In the genomic region with DNA sequence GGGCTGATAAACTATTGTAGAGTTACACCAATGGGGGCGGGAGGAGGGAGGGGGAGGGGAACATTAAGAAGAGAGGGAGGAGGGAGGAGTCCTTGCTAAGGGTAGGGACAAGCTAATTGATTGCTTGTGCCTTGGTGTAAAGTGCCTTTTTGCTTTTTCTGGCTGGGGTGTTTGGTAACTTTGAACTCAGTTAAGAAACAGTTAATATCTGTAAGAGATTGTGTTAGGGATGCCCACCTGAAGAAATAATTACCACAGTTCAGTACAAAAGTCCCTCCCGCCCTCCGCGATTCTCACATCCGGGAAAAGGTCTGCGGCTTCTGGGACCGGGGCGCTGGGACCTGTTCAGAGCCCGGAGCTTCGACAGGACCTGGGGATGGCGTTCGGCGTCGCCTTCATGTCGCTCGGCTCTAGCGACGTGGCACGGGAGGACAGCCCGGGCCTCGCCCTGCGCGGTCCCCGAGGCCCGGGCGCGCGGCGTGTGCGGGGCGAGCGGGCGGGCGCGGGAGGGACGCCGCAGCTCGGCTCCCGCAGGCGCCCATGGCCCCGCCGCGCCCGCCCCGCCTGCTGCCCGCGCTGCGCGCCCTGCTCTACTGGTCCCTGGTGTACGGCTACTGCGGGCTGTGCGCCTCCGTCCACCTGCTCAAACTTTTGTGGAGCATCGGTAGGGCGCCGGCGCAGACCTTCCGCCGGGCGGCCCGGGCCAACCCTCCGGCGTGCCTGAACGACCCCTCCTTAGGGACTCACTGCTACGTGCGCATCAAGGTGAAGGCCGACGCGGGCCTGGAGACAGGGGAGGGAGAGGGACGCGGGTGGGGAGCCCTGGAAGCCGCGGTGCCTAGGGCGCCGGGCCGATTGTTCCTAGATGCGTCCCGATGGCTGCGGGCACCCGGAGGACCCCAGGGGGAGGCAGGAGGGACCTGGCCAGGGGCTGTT, we compare ENCODE assay signal across 8 mouse cellular contexts. TPM values are rescaled to one million over a fixed set of nuclear protein-coding genes. Genes with fewer than 3 reads are reported as not detected.
DNase-seq lines count a peak whose midpoint lies in the region; ATAC-seq and TF ChIP-seq lines count a peak whose summit lies in the region.

No protein-coding gene starts in this region.

- no peak for TF ChIP-seq EP300 in CH12.LX (IDR thresholded peaks at IDR 0.05; ENCODE audit: low read length)

- H3K4me3 ChIP-seq in CH12.LX (replicated peaks in 1 of 3; ENCODE audit: low read depth in 2 of 3, low read length in 2 of 3, poor library complexity in 1 of 3) = peak overlapping the region in 1 of 3 experiments; percentile 59
- H3K4me3 ChIP-seq in midbrain, embryonic 10.5 days = peak overlapping the region; percentile 73
- peak overlapping the region; percentile 54 for H3K4me3 ChIP-seq in stomach, embryonic 15.5 days (replicated peaks)

- no peak overlapping the region for H3K27ac ChIP-seq in CH12.LX (ENCODE audit: insufficient read depth, low read depth)
- H3K27ac ChIP-seq in midbrain, embryonic 10.5 days (replicated peaks) = peak overlapping the region; percentile 77
- no peak overlapping the region for H3K27ac ChIP-seq in stomach, embryonic 15.5 days

- peak overlapping the region; percentile 48 for H3K4me2 ChIP-seq in CH12.LX (ENCODE audit: insufficient read depth, low read depth, poor library complexity, severe bottlenecking)
- peak overlapping the region; percentile 98 for H3K4me2 ChIP-seq in stomach, embryonic 15.5 days

- in situ Hi-C loops in CH12.LX (cut with MboI; ENCODE audit: low pct_ligation_motif_present, low pct_unique_long_range_greater_than_20kb, low sequenced_read_pairs) = no loop called here

- TF ChIP-seq RAD21 in CH12.LX (IDR thresholded peaks at IDR 0.05; ENCODE audit: low read depth, low read length) = no peak

- no peaks in the 10 kb centered on the region for H3K36me3 ChIP-seq in CH12.LX (replicated peaks in 1 of 2; ENCODE audit: control insufficient read depth in 1 of 2, insufficient read depth in 1 of 2, low read length in 1 of 2)
- H3K36me3 ChIP-seq in midbrain, embryonic 10.5 days = no peaks in the 10 kb centered on the region
- H3K36me3 ChIP-seq in stomach, embryonic 15.5 days = no peaks in the 10 kb centered on the region

- H3K9me3 ChIP-seq in CH12.LX (replicated peaks; ENCODE audit: low read length) = no peaks in the 10 kb centered on the region
- H3K9me3 ChIP-seq in midbrain, embryonic 10.5 days (replicated peaks) = no peaks in the 10 kb centered on the region
- H3K9me3 ChIP-seq in stomach, embryonic 15.5 days = no peaks in the 10 kb centered on the region

- WGBS in midbrain, embryonic 10.5 days = under 1% methylated on average over 80 of the region's 80 CpGs
- under 1% methylated on average over 78 of the region's 80 CpGs for WGBS in stomach, embryonic 15.5 days

- peak; percentile 9 to 53 for DNase-seq in adrenal gland, adult (ENCODE audit: inconsistent age in 2 of 2, low spot score in 1 of 2)
- no peak for DNase-seq in adrenal gland, postnatal 4 days (ENCODE audit: low spot score in 2 of 2)
- DNase-seq in CH12.LX (ENCODE audit: extremely low read depth) = no peak
- peak; percentile 58 for DNase-seq in cerebellum, adult 8-10 months
- DNase-seq in gastrocnemius, postnatal 4 days (ENCODE audit: low spot score in 2 of 2) = peak; percentile 18 to 35
- peak; percentile 38 to 59 for DNase-seq in kidney, postnatal 4 days
- peak; percentile 58 for DNase-seq in midbrain, embryonic 10.5 days (ENCODE audit: low spot score)

- no peaks in the 10 kb centered on the region for H3K79me2 ChIP-seq in CH12.LX (replicated peaks; ENCODE audit: control insufficient read depth, extremely low read depth, insufficient read depth, poor library complexity, severe bottlenecking)

- ATAC-seq in stomach, embryonic 15.5 days (ENCODE audit: insufficient read depth, low FRiP score, low read depth) = peak; percentile 65

- H3K9ac ChIP-seq in CH12.LX (ENCODE audit: insufficient read depth, low read depth) = peak overlapping the region; percentile 44
- H3K9ac ChIP-seq in stomach, embryonic 15.5 days = 0 out of 2 replicates have a peak overlapping the region, but pooled peaks have one; percentile 8

- no peaks in the 10 kb centered on the region for H3K27me3 ChIP-seq in CH12.LX (replicated peaks)
- peaks cover 47% of the 10 kb centered on the region for H3K27me3 ChIP-seq in midbrain, embryonic 10.5 days (ENCODE audit: low read depth, poor library complexity, severe bottlenecking)
- H3K27me3 ChIP-seq in stomach, embryonic 15.5 days (replicated peaks) = peaks cover 13% of the 10 kb centered on the region; the same call in 1 of the 2 replicates

- no peak for TF ChIP-seq POLR2A in CH12.LX (IDR thresholded peaks at IDR 0.05; ENCODE audit: low read depth, low read length)

- TF ChIP-seq CTCF in CH12.LX (conservative IDR thresholded peaks at IDR 0.05 in 1 of 2, IDR thresholded peaks at IDR 0.05 in 1 of 2; ENCODE audit: low read depth in 2 of 2, low read length in 2 of 2) = no peak

- no peaks in the 10 kb centered on the region for H3K4me1 ChIP-seq in CH12.LX (ENCODE audit: control insufficient read depth in 1 of 2, insufficient read depth in 2 of 2)
- H3K4me1 ChIP-seq in midbrain, embryonic 10.5 days = peaks cover 14% of the 10 kb centered on the region
- H3K4me1 ChIP-seq in stomach, embryonic 15.5 days = 0 out of 2 replicates have a peak, but pooled peaks cover 4% of the 10 kb centered on the region

- dilution Hi-C loops in CH12.LX (cut with MboI; ENCODE audit: extremely low pct_ligation_motif_present, extremely low pct_unique_long_range_greater_than_20kb, low sequenced_read_pairs) = no loop called here

TF ChIP-seq in CH12.LX, 34 proteins besides CTCF, POLR2A, EP300 and RAD21:
- no peak for TF ChIP-seq CHD2 (IDR thresholded peaks at IDR 0.05; ENCODE audit: low read length)
- no peak for TF ChIP-seq PAX5 (IDR thresholded peaks at IDR 0.05; ENCODE audit: low read length)
- TF ChIP-seq NRF1 (IDR thresholded peaks at IDR 0.05; ENCODE audit: low read depth, low read length) = no peak
- no peak for TF ChIP-seq ELF1 (IDR thresholded peaks at IDR 0.05; ENCODE audit: low read depth, low read length)
- no peak for TF ChIP-seq MYC (IDR thresholded peaks at IDR 0.05; ENCODE audit: low read depth, low read length)
- no peak for TF ChIP-seq USF2 (conservative IDR thresholded peaks at IDR 0.05; ENCODE audit: low read depth, low read length)
- no peak for TF ChIP-seq BHLHE40 (IDR thresholded peaks at IDR 0.05; ENCODE audit: low read depth, low read length)
- no peak for TF ChIP-seq GABPA (IDR thresholded peaks at IDR 0.05; ENCODE audit: insufficient replicate concordance, low read depth, low read length)
- TF ChIP-seq ZC3H11A (IDR thresholded peaks at IDR 0.05; ENCODE audit: low read depth, low read length) = no peak
- TF ChIP-seq MAX (IDR thresholded peaks at IDR 0.05; ENCODE audit: low read length) = no peak
- TF ChIP-seq HCFC1 (IDR thresholded peaks at IDR 0.05; ENCODE audit: low read depth, low read length) = no peak
- TF ChIP-seq MAZ (IDR thresholded peaks at IDR 0.05; ENCODE audit: low read depth, low read length) = no peak
- TF ChIP-seq ETS1 (conservative IDR thresholded peaks at IDR 0.05; ENCODE audit: low read depth, low read length) = no peak

RNA-seq across cellular contexts. Expression of a gene that starts 0.7 kb away (rescaled TPM):
- 1 to 10 TPM; 1.4 to 1.5 TPM for total RNA-seq in adrenal gland, postnatal 4 days (2021)
- 0.71 and 0.81 TPM in 2 replicates for total RNA-seq in CH12.LX (2012; rRNA removed)
- not detected in 2 replicates for total RNA-seq in CH12.LX (2014; rRNA removed)
- not detected in 2 replicates for polyA plus RNA-seq in CH12.LX (2012; ENCODE audit: insufficient read length, low read depth)
- total RNA-seq in gastrocnemius, postnatal 4 days (2021) = 1 to 10 TPM; 3.5 to 4.2 TPM
- 0.57 and 0.99 TPM in 2 replicates for polyA plus RNA-seq in midbrain, embryonic 10.5 days (2016; fragmentation: Nextera tagmentation; extraction: Ambion mirVana)
- 1.0 and 1.6 TPM in 2 replicates for polyA plus RNA-seq in stomach, embryonic 15.5 days (2015; fragmentation: Nextera tagmentation; extraction: Ambion mirVana)

RNA-seq across cellular contexts. Expression of a gene that starts 28.1 kb away (rescaled TPM):
- not detected for total RNA-seq in adrenal gland, postnatal 4 days (2021)
- total RNA-seq in CH12.LX (2012; rRNA removed) = not detected in 2 replicates
- total RNA-seq in CH12.LX (2014; rRNA removed) = not detected in 2 replicates
- not detected in 2 replicates for polyA plus RNA-seq in CH12.LX (2012; ENCODE audit: insufficient read length, low read depth)
- total RNA-seq in gastrocnemius, postnatal 4 days (2021) = not detected
- not detected in 2 replicates for polyA plus RNA-seq in midbrain, embryonic 10.5 days (2016; fragmentation: Nextera tagmentation; extraction: Ambion mirVana)
- not detected in 2 replicates for polyA plus RNA-seq in stomach, embryonic 15.5 days (2015; fragmentation: Nextera tagmentation; extraction: Ambion mirVana)

RNA-seq across cellular contexts. Expression of a gene that starts 34.5 kb away (rescaled TPM):
- 10 to 100 TPM; 12.6 to 13.8 TPM for total RNA-seq in adrenal gland, postnatal 4 days (2021)
- total RNA-seq in CH12.LX (2012; rRNA removed) (4.8 and 5.9 TPM in 2 replicates), CH12.LX (2014; rRNA removed) (5.1 TPM in 2 replicates)
- polyA plus RNA-seq in CH12.LX (2012; ENCODE audit: insufficient read length, low read depth) = 3.9 and 5.2 TPM in 2 replicates
- total RNA-seq in gastrocnemius, postnatal 4 days (2021) = 10 to 100 TPM; 14.1 to 15.6 TPM
- 4.6 and 6.4 TPM in 2 replicates for polyA plus RNA-seq in midbrain, embryonic 10.5 days (2016; fragmentation: Nextera tagmentation; extraction: Ambion mirVana)
- polyA plus RNA-seq in stomach, embryonic 15.5 days (2015; fragmentation: Nextera tagmentation; extraction: Ambion mirVana) = 4.5 and 4.7 TPM in 2 replicates

Comparison
In these comparisons a context has a peak if more than half of its experiments do, and no peak if none do; other contexts are left out.
1. DNase-seq: peak in adrenal gland, adult (2 of 2), cerebellum, adult 8-10 months (single experiment), gastrocnemius, postnatal 4 days (2 of 2), kidney, postnatal 4 days (2 of 2) and midbrain, embryonic 10.5 days (single experiment); none in adrenal gland, postnatal 4 days (0 of 2) and CH12.LX (single experiment).